Mouse (Mus musculus): Measurements from ENCODE around the gene Dmrtb1. TPM values are rescaled to one million over a fixed set of nuclear protein-coding genes. Genes with fewer than 3 reads are reported as not detected.

Gene Dmrtb1
- total RNA-seq (2014; fragmentation: Nextera tagmentation): 1.7 TPM in 1 of 2 replicates, not detected in the other
- 0.46 TPM in 1 of 2 replicates, not detected in the other for total RNA-seq (2017)

DNA sequence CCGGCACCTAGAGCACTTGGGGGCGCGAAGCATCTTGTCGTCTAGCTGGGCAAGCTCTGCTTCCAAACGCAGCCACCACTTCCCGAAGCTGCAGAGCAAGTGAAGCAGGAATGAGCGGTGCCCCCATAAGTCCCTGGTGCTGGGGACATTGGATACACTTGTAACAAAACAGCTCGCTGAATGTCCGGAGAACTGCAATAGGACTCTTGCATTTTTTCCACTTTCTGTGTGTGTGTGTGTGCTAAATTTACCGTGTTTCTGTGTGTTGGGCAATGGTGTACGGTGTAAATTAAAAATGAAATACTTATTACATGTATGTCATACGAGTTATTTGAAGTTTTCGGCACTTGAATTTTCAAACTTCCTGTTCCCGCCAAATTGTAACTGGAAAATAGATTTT lies at the start of gene Dmrtb1:
Dmrtb1 (minus strand) TSS at position 101 of the 400 bp plus-strand sequence.
- no peak for ATAC-seq (replicated peaks; ENCODE audit: poor library complexity, severe bottlenecking)

DNA sequence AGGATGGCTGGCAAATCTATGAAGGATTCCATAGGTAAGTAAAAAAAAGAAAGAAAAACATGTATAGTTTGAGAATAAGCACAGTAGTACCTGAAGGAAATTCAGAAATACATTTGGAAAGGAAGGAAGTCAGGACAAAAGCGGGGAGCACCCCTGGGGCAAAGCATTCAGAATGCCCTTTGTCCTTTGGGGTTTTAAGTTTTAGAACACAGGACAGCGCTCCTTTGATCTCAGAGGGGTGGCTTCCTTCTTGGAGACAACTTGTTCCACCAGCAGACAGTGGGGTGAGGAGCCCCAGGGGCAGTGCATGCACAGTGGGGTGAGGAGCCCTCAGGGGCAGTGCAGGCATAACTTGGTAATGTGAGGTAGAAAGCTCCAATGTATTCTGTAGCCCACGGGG lies 49.6 kb upstream of the Dmrtb1 start:
- no peak for ATAC-seq (replicated peaks; ENCODE audit: poor library complexity, severe bottlenecking)

DNA sequence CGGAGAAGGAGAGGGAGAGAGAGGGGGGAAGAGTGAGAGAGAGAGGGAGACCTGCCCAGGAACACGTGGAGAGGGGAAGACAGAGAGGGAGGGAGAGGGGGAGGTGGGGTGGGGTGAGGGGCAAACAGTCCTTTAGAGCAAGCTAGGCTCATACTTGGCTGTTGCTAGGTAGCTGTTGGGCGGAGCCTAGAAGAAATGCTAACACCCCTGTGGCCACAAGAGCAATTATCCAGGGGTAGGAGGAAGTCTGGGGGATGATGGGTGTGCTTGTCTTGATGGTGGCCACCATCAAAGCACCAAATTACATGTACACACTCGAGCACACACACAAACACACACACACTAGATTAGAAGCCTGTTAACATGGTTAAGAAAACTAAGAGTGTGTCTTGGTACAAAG lies 48.6 kb upstream of the Dmrtb1 start:
- no peak for ATAC-seq (replicated peaks; ENCODE audit: poor library complexity, severe bottlenecking)

DNA sequence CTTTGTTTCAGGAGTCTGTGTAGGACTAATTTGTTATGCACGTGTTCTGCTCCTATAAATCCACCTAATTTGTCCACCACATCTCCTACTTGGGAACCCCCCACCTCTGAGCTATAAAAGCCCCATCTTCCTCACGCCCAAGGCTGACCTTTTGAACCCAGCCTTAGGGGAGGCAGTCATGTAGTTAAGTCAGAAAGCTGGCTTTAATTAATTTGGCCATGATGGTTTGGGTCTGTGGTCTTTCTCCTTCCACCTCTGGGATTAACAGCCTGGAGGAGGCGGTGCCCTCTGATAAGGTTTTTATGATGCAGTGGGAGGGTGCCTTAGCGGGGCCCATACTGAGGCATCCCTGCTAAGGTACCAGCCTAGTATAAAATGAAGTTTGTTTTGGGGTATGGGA lies 48.2 kb upstream of the Dmrtb1 start:
- no peak for ATAC-seq (replicated peaks; ENCODE audit: poor library complexity, severe bottlenecking)

DNA sequence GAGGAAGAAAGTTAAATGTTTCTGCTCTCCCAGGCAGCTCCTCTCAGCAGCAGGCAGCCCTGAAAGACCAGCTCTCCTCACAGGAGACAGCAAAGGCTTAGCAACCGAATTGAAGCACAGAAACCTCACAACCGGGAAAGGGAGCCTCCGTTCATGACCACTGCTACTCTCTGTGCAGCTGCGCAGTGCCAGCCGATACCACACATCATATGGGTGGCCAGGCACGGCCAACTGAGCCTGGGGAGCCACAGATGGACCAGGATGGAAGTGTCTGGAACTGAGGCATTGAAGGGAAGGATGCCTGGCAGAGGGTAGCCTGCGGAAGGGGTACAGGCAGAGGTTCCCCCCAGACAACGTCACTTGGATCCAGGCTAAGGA lies 47.0 kb upstream of the Dmrtb1 start:
- ATAC-seq (replicated peaks; ENCODE audit: poor library complexity, severe bottlenecking): no peak

DNA sequence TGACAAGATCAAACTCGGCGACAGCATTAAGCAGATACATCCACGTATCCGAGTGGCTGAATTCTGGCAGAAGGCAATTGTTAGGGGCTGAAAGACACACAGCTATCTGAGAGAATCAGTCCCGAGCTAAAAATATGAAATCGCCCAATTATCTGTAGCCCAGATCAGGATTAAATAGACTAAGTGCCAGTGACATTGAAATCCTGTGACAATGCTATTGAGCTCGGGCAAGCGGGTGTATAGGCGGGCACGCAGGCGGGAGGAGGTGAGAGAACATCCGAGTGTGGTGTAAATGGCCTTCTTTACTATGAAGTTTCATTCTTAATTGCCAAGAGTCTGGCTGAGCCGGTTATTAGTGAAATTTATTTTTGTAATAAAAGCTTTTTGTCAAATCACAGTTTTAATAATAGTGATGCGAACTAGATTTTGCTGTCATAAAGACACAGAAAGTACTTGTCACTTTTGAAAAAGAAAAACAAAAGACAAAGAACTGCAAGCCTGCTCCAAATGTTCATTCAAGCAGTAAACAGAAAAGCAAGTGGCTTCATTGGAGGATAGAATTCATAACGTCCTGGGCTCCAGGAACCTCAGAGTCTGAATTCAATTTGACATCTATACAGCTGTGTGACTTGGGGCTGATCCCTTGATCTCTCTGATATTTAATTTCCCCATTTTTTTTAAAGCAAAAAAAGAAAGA lies 46.5 kb upstream of the Dmrtb1 start:
- ATAC-seq (replicated peaks; ENCODE audit: poor library complexity, severe bottlenecking): no peak

DNA sequence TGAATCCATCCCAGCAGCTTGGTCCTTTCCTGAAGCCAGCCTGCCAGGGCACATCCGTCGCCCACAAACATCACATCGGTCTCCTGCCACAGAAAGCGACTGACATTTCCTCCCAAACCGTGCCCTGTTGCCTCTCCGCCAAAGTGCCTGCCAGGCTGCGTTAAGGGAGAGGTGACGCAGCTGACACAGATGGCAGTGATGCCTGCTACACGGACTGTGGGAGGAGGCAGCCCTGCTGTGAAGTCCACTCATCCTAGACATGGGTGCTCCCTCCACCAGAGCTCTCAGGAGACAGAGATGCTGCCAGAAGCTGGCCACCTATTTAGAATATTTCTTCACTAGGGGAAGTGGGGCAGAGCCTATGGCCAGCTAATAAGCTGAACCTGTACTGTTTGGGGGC lies 41.4 kb upstream of the Dmrtb1 start:
- peak; percentile 40 for ATAC-seq (replicated peaks; ENCODE audit: poor library complexity, severe bottlenecking)

DNA sequence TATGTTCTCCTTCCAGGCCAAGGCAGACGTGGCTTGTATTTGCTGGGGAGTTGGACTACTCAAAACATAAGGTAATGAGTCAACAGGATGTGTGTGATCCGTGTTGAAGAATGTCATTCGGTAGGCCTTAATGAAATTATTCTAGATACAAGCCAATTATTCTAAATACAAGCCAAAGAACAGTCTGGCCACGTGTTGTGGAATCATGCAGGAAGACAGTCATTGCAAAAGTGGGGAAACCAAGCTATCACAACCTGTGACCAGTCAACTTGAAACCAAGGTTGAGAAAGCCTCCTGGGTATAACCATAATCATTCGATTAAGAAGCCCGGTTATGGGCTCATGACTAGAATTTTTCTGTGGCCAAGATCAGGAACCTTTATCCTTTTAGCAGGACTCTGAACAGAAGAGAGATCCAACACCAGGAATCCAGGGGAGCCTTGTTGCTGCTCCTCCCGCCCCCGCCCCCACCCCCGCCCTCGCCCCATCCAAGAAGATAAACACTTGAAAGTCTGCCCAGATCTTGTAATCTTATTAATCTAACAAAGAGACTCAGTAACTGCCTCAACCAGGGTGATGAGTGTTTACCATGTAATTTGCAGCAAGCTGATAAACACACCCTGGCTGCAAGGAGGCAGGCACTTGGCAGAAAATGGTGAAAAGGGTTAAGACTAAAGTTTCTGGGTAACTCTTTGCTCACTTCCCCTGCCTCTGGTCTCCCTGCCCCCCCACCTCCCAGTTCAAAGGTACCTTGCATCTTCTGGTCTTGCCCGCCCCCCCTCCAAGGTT lies 36.2 kb upstream of the Dmrtb1 start:
- peak; percentile 68 for ATAC-seq (replicated peaks; ENCODE audit: poor library complexity, severe bottlenecking)

DNA sequence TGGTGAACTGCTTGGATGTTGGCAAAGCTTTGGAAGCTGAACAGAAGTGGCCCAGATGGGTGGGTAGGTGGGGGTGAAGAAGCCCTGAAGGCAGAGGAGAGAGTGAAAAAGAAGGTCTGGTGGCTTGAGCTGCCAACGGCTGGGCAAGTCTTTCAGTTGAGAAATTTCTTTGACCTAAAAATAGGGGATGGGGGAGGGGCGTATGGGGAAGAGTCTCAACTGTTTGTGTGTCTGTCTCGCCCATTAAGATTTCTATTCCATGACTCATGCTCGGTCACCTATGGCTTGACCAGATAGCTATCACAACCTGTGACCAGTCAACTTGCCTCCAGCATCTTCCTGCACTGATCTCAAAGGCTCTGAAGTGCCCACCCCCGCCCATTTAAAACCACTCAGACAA lies 35.1 kb upstream of the Dmrtb1 start:
- ATAC-seq (replicated peaks; ENCODE audit: poor library complexity, severe bottlenecking): peak; percentile 36

DNA sequence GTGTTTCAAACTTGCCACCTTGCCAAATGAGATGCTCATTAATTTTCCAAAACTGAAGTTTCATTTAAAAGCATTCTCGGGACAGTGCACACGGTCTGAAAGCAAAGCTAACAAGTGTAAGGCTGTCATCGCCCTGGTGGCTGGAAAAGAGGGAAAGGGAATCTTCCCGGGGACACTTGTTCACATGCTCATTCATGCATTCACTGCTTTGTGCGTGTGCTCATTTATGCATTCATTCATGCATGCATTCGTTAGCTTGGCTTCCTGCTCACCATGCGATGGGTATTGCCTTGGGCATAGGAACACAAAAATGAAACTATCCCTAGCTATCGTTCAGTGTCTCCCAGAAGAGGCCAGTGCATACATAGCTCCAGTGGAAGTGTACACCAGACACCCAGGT lies 34.7 kb upstream of the Dmrtb1 start:
- ATAC-seq (replicated peaks; ENCODE audit: poor library complexity, severe bottlenecking): no peak

DNA sequence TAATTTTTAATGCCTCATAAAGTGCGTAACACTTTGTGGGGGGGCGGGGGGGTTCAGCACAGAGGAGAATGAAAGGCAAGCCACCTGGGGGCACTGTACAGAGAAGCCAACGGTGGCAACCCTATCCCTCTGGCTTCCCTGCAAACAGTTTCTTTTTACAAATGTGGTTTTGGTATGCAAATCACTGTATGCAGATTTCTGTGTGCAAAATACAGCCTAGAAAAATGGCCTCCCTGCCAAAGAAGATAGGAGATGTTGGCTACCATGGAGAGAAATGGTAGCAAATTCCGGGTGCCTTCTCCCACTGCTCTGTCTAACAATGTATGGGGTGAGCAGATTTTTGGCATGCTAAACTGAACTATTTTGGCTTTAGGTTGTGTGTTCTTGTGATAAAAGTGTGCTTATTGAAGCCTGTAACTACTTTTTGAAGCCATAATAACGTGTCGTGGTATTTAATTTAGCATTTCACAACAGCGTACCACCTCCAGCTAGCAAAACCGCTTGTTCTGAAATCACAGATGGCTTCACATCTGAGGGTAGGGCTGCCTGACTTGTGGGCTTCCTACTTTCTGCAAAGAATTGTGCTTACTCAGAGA lies 33.8 kb upstream of the Dmrtb1 start:
- peak; percentile 50 for ATAC-seq (replicated peaks; ENCODE audit: poor library complexity, severe bottlenecking)

DNA sequence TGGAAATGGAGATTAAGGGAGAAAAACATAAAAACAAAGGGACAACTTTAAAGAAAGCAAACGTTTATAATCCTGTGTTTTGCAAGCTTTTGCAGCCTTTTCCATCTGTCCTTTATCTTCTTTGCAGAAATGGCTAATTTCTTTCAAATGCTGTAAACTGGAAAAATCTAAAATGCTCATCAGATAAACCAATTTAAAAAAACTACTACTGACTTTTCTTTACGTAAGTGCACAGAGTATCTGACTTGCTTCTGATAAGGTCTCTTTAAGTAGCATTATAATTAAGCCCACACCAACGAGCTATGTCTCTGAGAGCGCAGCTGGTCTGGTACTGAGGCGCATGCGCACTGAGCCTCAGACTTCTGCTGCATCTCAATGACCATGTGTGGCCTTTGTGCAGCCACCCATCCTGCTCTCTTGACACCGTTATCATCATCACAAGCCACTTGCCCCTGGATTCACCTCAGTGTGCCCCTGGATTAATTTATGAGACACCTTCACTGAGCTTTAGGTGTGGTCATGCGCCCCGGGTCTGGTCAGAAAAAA lies 32.8 kb upstream of the Dmrtb1 start:
- no peak for ATAC-seq (replicated peaks; ENCODE audit: poor library complexity, severe bottlenecking)

DNA sequence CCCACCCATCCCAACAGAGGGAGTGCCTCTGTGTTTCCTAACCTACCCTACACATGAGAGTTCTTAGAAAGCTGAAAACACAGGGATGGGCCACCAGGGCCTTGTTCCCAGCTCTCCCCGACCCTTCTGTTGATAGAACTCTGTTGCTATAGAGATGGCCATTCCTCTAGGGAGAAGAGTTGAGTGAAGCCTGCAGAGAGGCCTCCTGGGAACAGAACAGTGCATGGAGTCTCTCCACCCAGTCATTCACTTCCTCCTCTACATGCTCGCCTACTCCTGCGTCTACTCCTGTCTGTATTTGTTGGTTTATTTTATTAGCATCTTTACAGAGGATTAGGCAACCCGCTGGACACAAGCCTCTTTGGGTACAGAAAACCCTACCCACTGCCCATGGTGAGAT lies 22.9 kb upstream of the Dmrtb1 start:
- ATAC-seq (replicated peaks; ENCODE audit: poor library complexity, severe bottlenecking): no peak

DNA sequence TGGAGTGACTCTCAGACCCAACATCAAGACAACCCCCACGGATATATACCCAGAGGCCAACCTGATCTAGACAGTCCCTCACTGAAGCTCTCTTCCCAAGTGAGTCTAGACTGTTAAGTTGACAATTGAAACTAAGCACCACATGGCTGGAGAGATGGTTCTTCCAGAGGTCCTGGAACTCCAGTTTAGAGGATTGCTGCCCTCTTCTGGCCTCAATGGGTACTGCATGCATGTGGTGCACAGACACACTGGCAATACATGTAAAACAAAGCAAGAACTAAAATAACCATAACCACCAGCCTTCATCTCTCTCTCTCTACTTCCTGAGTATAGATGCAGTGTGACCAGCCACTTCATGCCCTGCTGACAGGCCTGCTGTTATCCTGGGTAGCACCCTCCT lies 20.2 kb upstream of the Dmrtb1 start:
- no peak; the same call in 1 of the 2 replicates for ATAC-seq (replicated peaks; ENCODE audit: poor library complexity, severe bottlenecking)

DNA sequence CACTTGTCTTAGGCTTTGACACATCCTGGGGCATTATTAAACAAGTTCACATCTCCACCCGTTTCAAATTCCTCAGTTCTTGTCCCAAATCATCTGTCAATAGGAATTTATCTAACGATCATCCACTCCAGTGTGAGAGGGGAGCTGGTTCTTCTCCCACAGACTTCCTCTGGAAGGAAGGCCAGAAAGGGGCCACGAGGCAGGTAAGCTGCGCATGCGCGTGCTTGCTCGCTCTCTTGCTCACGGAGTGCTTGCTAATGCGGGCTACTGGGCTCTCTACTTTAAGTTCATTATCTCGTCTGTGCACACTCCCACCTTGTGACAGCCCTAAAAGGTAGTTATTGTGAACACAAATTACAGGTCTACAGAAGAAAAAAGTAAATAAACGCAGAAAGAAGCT lies 17.6 kb upstream of the Dmrtb1 start:
- ATAC-seq (replicated peaks; ENCODE audit: poor library complexity, severe bottlenecking): no peak

DNA sequence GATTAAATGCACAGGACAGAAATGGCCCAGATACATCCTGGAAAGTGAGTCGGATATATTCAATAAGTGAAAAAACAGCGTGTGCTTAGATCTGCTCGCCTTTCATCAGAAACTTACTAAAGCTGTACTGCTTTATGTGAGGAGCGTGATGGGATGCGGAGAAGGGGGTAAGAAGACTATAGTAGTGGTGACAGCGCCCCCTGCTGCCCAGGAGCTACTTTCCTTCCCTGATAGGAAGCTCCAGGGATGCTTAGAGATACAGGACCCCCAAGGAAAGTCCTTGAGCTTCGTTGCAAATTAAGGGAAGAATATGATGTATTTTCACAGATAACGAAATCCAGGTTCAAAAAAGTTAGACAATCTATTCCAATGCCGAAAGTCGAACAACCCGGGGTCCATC lies 17.1 kb upstream of the Dmrtb1 start:
- ATAC-seq (replicated peaks; ENCODE audit: poor library complexity, severe bottlenecking): peak; percentile 74

DNA sequence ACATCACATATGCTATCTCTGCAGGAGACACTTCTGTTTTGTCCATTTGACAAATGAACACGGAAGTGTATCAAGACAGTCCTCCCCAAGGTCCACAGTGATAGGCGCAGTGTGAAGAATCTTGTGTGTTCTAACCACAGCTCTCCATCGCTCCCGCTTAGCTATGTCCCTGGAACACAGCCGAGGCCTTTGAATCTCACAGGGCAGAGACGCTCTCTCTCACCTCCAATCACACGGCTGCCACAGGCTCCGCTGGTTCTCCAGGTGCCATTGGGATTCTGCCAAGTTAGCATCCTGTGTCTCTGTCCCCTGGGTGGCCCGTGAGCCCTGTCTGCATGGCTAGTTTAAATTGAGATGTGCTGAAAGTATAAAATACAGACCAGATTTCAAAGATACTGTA lies 15.2 kb upstream of the Dmrtb1 start:
- ATAC-seq (replicated peaks; ENCODE audit: poor library complexity, severe bottlenecking): no peak

DNA sequence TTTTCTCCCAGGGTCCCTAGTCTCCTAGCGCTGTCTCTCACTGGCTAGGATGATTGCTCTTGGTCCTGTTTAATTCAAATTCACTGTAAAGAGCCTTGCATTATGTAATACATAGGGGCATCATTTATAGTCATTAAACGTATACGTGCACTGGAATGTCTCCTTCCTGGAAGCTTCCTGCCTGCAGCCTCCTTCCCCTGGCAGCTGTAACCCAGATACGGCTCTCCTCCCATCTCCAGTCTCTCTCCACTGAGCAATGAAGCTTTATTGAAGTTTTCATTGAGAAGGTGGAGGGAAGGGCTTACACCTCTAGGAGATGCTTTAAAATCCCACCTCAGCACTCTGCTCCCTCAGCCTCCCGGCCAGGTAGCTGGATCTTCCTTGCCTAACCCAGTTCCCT lies 9.8 kb upstream of the Dmrtb1 start:
- ATAC-seq (replicated peaks; ENCODE audit: poor library complexity, severe bottlenecking): no peak

DNA sequence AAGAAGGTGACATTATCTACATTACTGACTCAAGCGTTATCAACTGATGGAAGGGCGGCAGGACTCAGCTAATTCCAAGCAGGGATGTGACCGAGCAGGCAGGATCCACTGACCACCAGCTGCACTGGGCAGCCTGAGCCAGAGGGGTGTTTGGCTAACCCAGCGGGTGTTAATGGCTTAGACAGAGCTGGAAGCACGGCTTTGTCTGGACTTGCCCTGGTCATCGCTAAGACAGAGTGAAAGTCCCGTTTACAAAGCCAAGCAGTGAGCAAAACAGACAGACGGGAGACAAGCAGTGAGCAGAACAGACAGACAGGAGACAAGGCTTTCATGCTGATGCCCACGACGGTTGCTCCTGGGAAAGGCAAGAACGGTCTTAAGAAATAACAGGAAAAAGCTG lies 4.2 kb upstream of the Dmrtb1 start:
- ATAC-seq (replicated peaks; ENCODE audit: poor library complexity, severe bottlenecking): peak; percentile 25

DNA sequence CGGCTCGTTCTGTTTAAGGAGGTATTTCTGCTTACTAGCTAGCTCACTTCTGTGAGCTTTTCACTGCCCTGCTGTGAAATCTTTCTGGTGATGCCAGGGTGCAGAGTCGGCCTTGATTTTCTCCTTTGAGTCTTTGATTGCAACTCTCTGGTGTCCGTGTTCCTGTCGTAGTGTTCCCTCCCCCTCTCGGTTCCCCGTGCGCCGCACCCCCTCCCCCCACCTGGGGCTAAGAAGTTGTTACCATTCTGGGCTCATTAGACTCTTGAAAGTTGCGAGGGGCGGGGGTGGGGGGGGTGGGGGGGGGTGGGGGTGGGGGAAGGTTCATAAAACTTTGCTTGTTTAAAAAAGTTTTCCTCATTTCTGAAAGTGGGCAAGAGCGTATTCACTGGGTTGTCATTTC lies 3.1 kb upstream of the Dmrtb1 start:
- ATAC-seq (replicated peaks; ENCODE audit: poor library complexity, severe bottlenecking): no peak
